Mouse (Mus musculus): ENCODE measurements at regions not wholly inside any gene's neighbourhood (a gene's known extent, or its start where the extent isn't known, plus 50 kb on each side); places are given as distances from the start of the nearest gene placed in this dataset.

DNA sequence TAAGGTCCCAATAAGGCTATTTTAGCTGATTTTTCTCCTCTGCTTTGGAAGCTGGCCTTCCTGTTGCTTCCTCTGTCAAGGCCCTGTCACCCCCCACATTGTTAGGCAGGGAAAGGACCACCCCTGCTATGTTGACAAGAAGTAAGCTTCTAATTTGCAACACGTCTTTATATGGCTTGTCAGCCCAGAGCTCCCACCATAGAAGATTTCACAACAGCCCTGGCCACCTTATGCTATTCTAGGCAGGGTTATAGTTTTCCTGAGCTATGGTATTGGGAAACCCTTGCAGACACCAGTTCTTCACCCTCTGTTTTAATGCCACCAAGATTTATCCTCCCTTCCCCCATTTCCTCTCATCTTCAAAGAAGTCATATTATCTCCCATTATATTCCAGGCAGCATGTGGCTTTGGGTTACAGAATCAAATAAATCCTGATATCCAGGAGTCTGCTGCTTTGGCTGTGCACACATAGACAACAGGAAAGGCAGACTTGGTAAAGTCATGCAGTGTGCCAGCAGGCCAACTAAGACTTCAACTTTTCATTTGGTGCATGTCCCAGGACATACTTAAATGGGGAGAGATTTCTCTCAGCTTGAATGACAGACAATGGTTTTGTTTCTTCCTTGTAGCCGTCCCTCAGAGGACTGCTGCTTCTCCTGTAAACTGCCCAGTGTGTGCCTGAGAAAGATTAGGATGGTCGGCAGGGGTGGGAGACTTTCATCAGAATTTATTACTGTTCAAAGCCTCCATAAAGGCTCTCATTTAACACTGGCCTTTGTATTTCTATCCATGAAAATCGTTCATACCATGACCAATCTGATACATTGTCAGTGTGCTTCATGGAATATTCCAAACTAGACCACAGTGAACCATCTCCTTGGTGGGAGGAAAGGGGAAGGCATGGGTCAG is 146.2 kb upstream of the Hhip start:
- TF ChIP-seq FLI1 (IDR thresholded peaks at IDR 0.05; ENCODE audit: low read length): no peak
- TF ChIP-seq GATA1 (IDR thresholded peaks at IDR 0.05; ENCODE audit: borderline replicate concordance, low read length): no peak

Measured in megakaryocyte, embryonic 14.5 days (primary cell).